Mouse (Mus musculus) urinary bladder, postnatal 4 days (tissue): ENCODE measurements at regions not wholly inside any gene's neighbourhood (a gene's known extent, or its start where the extent isn't known, plus 50 kb on each side); places are given as distances from the start of the nearest gene placed in this dataset.

Source experiments
- DNase-seq, 2 experiments: peaks; one replicate each; pipeline ENCODE4 v3.0.0; 2021 to 2022; ENCODE audit warnings: low spot score in 2 of 2

DNA sequence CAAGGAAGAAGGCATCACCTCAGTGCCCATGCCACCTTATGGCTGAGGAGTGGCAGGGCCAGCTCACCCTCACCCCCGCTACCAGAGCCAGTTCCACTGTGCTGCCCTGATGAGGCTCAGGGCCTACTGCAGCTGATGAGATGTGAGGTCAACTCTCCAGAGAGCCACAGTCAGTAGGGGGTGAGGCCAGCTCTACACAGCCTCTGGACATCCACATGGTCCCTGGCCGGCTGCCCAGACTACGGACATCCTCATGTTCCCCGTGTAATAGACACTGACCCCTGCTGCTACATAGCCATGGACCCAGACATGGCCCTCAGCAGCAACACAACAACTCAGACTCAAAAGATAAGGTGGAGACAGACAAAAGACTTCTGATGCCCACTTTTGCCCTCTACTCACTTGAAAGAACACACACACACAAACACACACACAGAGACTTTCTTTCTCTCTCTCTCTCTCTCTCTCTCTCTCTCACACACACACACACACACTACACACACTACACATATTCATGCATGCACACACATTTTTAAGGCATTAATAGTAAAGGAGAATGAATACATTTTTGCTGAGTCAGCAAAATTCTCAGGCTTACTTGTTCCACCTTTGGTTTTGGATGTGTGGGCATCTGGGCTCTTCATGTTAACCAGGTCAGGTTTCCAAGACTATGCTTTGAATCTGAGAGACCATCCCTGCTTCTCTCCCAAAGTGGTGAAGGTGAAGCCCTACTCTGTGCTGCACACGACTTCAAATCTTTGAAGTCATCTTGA, 604.4 kb upstream of the Nrp1 start:
- no peak for DNase-seq

DNA sequence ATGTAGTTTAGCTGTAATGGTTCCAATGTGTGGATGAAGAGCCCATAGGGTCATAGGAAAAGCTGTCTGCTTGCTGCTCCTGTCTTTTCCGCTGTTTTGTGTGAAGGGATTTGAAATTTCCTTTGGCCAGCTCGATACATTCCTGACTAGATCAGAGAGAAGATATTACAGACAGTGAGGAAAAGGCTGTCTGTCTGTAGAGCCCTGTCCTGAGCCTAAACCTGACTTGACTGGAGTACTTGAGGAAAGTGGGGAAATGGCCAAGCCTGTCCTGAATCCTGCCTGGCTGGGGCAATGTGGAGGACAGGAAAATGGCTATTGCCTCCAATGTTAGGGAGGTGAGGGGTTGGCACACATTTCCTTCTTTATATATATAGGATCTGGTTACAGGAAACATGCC, 601.0 kb upstream of the Nrp1 start:
- no peak for DNase-seq

DNA sequence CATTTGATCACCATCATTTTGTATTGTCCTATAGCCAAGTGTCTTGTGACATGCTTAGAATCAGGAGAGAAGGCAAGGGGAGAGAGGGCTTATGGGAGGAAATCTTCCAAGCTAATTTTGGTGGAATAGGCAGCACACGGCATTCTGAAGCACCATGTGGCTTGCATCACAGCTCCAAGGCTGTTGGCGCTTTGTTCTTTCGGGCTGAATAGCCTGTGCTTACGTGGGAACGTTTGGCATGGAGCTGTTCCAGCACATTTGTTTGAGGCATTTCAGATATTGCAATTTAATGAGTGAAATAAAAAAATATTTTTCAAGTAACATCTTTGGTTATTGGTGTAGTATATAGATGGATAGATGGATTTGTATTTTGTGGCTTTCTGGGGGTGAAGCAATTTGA, 598.5 kb upstream of the Nrp1 start:
- DNase-seq: no peak

DNA sequence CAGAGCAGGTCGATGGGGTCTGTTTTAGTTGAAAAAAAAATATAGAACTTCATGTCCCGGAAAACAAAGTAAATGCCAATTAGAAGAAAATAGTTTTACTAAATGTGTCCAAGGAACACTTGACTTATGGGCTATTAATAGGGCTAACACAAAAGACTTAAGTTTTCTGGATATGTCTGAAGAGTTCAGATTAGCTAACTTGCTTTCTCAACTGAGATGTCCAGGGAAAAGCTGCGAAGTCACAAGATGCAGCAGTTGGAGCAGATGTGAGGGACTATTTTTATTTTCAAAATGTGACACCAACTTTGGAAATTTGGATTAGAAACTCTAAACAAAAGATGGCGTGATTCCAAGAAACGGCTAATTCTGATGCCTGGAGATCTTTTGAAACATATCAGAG, 593.2 kb upstream of the Nrp1 start:
- no peak for DNase-seq

DNA sequence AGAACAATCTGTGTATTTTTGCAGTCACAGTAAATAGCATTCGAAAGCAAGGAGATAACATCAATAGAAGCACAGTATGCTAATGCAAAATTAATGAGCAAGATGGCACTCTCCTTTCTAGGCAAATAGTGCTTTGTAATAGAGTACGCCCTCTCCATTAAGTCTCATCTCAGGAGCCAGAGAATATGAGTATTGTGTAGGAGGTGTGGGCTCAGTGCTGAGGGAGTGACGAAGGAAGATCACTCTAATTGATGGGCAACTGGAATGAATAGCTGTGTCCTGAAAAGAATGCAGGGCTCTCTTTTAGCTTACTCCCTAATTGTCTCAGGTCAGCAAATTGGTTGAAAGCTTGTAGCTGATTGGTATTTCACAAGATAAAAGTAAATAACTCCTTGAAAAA, 590.1 kb upstream of the Nrp1 start:
- no peak for DNase-seq

DNA sequence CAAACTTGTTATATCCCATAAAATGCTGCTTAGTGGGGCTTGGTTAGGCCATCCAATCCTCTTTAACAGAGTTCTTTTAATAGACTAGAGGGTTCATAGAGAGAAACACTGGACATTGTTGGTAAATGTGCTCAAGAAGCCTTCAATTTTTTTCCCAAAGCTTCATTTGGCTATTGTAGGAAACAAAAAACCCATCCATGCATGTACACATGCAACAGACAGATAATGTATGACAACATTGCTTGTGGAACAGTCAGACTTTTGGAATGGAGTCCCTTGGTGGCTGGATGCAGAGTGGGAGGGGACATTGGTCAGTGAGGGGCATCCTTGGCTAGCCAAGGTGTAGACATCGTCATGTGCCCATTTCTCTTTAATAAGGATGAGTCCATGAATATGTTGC, 588.8 kb upstream of the Nrp1 start:
- DNase-seq: no peak

DNA sequence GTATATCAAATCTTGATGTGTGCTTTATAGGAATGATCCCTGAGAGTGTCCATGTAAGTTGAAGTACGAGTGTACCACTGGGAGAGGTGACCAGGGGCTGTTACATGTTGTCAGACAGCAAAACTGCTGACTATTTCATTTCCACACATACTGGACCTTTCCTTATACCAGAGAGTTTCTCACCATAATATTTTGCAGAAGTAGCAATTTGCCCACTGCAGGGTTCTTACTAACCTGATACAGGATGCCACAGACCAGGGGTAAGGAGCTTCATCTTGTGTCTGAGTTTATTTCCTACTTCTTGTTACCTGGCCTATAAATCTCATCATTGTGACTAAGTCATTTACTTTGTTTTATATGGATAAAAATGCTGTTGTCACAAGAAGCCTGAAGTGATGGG, 586.6 kb upstream of the Nrp1 start:
- DNase-seq: no peak

DNA sequence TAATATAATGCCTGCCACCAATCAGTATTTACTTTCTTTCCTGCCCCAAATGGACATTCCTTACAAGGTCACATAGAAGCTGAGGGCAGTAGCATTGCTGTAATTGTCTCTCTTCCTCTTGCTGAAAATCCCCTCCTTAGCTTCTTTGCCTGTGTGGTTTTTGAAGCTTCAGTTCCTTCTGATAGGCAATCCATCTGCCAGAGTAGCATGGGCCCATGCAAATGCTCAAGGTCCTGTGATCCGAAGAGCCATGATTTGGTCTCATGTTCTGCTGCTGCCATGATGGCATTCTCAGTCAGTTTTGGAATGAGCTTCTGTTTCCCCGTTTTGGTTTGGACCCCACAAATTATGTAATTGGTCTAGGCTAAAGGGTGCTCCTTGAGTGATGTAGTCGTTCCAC, 586.0 kb upstream of the Nrp1 start:
- no peak for DNase-seq

DNA sequence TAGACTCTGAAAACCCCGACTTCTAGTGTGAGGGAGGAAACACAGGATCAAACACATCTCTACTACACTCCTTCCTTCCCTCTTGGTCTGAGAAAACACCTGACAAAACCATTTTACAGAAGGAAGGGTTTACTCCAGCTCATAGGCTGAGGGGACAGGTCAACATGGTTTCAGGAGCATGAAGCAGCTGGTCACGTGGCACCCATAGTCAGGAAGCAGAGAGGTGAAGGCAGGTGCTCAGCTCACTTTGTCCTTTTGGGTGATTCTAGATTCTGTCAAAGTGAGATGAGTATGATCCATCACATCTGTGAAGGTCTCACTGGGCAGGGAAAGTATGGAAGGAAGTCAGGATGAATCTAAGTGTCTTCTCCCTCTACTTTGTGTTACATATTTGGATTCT, 585.5 kb upstream of the Nrp1 start:
- DNase-seq: no peak

DNA sequence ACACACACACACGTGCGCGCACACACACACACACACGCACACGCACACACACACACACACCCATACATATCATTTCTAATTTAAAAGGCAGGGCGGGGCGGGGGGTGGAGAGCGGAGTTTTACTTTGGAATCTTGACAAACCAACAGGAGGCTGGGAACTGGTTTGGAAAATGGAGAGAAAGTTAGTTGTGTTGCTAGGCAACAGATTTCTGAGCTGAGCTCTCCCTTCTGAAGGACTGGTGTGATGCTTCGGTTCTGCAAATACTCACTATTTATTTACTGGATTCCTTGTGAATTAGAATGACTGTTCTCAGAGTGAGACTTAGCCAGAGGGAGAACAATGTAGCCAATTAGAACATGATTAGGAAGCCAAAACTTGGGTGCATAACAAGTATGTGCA, 583.8 kb upstream of the Nrp1 start:
- no peak for DNase-seq

DNA sequence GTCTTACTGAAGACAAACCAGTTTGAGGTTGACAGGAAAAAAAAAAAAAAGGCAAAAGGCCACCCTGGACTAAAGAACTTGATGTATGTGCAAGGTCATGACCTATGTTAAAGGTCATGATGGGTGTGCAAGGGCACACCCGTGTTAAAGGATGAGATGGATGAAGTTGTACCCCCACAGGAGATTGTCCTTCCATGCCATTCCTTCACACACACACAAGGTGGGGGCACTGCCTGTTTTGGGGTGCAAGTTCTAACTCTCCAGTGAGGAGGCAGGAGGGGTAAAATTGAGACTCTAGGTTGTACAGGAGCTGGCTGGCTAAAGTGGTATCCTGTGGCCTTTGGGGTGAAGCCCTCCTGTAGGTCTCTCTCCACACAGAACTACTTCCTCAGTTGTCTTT, 583.2 kb upstream of the Nrp1 start:
- no peak for DNase-seq

DNA sequence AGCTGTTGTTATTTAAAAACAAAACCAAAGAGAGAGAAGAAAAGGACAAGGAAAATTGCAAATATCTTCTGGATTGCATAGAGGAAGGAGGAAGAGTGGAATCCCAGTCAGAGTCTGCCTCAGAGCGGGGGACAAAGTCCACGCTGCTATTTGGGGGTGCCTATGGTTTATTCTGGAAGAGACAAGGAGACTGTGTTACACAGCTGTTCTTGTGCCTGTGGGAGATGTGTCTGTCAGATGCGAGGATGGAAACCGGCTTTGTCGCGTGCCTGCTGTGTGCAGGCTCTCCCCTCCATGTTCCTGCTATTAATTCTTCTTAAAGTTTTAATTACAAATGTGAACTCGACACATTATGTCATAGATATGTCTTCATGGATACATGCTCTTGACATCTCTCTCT, 582.7 kb upstream of the Nrp1 start:
- DNase-seq: no peak

DNA sequence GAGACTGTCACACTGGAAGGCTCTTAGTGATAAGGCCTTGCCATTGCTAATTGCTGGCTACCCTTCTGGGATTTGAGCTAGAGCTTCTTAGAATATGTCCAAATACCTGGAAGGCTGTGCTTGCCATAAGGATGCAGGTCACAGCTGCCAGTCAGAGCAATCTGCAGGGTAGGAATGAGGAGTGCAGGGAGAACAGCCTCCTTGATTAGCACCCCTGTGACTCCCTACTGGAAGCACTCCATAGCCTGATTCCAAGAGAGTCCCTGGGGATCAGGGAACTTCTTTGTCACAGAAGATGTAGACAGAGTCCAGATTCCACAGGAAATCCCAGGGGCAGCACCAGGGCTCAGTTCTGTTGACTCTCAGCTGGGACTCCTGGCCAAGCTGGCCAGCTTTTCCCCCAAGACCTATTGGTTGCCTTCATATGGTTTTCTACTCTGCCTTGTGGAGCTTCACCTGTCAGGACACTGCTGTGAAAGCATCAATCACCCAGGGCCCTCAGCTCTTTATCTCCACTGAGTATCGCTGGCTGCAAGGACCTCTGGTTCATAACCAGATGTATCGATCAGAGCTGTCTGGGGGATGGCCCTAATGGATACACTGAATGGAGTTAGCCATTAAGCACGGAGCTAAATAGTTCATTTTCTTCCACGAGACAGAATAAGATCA, 579.9 kb upstream of the Nrp1 start:
- DNase-seq: no peak

DNA sequence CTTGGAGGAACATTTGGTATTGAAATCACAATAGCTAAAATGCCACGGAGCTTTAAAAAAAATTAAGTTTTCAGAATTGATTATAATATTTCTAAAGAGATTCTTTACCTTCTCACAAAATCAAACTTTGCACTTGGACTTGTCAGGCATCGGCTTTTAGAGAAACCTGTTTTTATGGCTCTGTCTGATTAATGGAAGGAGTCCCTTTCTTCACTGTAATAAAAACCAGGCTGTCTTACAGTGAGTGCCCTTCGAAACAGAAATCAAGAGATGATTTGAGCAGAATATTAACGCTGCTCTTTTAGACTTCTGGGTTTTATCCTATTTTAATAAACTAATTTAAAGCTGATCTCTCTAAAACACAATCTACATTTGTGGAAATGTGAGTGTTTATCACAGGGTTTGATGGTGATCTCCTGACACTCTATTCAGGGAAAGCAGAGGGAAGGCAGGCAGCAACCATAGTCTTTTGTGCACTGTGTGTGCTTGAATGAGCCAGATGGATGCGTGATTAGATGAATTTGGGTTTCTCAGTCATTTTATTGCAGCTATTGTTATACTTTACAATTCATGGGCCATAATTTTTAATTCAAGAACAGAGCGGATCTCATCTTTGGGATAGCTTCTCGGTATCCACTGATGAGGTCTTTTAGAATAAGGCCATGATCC, 579.2 kb upstream of the Nrp1 start:
- DNase-seq: no peak

DNA sequence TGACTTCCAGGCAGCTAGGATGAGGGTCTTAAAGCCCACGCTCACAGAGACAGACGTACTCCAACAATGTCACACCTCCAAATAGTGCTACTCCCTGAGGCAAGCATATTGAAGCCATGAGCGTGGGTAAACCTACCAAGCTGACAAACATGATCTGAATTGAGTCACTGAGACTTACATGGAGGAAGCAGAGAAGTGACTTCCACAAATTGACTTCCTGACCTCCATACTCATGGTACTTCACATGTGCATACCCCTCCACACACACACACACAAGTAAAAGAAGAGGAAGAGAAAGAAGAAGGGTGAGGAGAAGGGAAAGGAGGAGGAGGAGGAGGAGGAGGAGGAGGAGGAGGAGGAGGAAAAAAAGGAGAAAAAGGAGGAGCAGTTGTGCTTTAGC, 577.8 kb upstream of the Nrp1 start:
- no peak for DNase-seq

DNA sequence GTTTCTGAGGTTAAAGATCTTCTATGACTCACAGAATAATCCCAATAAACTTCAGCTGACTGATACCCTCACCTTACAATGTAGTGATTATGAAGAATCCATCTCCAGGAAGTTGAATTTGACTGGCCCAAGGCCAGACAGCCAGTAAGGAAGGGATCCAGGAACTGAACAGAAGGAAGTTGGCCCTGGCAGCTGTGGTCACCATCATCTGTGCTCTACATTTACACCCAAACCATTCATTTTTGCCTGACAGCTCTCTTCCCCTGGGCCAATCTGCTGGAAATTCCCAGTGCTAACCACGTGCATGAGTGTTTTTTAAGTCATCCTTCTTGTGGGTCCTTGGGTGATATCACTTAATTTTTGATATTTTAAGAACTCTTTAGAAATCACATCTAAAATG, 577.4 kb upstream of the Nrp1 start:
- no peak for DNase-seq

DNA sequence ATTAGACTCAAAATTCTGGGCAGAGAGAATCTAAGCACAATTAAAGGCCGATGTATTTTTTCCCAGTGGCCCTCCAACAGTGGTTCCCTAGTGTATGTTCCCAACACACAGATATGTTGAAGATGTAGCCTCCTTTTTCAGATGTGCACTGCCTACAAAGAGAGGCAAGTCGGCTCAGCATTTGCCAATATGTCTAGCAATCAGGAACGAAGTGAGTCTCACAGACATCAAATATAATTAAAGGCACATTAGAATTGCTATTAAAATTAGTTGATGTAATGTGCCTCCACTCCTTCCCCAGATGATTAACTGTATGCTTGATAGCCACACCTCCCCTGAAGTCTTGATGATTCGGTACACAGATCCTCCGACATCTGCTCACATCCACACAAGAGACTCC, 565.8 kb upstream of the Nrp1 start:
- no peak for DNase-seq

DNA sequence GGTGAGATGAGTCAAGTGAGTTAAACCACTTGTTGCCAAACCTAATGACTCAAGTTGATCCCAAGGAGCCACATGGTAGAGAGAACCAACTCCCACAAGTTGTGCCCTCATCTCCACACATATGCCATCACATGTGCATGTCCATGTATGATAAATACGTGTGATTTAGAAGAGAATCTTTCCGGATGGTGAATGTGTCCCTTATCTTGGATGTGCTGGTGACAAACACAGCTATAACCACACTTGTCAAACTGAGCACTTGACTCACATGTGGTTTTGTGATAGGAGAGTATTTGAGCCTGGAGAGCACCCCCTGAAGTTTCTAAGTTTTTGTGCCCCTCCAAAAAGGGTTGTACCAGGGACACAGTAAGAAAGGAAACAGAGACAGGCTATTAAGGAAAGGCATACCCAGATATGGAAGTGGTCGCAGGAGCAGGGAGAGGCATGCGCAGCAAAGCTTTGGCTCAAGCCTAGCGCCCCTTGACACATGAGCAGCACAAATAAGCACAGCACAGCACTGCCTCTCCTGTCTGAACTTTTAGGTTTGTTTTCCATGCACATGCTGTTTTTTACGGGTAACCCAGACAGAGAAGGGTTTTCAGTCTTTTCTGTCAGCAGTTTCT, 558.4 kb upstream of the Nrp1 start:
- DNase-seq: no peak

DNA sequence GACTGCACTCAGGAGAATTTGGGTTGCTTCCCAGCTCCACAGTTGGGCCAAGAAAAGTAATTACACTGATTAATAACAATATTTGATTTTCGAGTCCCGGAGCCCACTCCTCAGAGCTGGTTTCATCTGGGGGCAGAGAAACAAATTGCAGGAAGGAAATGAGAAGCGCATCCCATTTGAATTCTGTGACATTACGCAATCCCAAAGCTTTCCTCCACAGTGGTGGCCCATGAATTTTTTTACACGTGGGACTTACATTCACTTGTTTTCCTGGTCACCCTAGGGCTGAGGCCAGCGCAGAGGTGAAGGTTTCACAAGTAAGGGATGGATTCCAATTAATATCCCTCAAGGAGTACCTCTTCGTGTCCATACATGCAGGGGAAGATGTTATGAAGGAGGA, 556.3 kb upstream of the Nrp1 start:
- DNase-seq: no peak

DNA sequence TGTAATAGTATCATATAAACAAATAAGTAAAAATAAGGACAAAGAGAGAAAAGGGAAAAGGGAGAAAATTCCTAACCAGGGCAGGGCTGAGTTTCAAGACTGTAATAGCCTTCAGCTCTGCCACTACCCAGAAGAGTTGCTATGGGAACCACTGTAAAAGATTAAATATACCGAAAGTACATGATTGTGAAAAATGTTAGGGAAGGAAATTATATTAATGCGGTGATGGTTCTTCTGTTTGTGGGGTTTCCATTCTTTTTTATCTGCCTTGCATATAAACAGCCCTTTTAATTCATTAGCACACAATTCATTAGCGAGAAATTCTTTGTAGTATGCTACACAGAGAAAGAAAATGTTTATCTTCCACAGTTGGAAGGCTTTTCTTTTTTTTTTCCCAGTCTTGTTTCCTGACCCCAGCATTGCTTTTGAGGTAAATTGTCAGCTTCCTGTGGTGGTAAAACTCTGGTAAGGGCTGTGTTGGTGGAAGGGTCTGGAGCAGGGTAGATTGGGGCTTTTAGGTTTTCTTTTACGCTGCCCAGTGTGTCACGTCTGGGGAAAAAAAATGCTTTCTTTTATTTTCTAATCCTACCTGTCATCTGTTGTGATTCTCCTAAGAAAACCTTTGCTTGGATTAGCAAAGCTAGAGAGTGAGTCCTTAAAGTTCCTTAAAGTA, 555.6 kb upstream of the Nrp1 start:
- no peak for DNase-seq

DNA sequence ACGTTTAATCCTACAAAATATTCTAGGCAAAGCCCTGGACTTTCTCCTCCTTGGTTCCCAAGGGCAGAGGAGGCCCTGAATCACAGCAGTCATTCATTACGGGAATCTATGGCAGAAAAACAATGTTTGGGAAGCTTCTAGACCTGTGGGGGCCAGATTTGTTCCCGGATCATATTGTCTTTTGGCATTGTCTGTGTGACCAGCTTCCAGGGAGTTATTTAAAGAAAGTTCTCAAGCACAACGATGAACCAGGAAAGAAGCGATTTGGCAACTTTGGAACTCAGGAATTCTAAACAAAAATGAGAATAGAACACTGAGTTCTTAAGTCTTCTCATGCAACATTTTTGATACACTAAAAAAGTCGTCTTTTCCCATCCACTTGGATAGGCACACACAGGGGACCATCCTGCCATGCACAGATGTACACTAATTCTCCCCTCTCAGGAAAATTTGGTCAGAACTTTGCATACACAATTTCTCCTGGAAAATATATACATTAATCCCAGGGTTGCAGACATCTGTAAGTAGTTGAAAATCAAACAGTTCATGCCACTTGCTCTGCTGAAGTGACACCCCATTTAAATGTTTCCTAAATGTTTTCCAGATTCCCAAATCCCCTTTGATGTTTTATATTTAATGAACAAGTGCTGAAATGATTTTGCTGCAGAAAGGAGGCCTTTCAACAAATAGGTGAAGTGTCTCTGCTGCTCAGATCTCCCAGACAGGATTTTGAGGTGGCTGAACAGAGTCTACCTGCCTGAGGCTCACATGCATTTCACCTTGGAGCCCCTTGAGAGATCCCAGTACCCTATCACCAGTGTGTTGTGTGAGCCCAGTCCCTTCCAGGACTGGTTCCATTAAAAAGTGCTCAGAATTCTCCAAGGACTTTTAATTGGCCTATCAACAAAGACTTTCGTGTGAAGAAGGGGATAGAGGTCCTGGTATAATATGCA, 548.9 kb upstream of the Nrp1 start:
- DNase-seq: no peak
